Mouse (Mus musculus) kidney, adult 2 months (tissue): Measurements from ENCODE around the gene Memo1.

Experiments used
- CTCF ChIP-seq: fragments of 200-500 bp; conservative IDR thresholded peaks from 2 replicates; pipeline ENCODE4 v1.5.1; 2011; ENCODE audit warnings: low read depth, mild to moderate bottlenecking, control low read depth, low read length, moderate library complexity, mixed read lengths; ENCODE audit not compliant: insufficient read depth, insufficient read length
- POLR2A ChIP-seq: fragments of 200-500 bp; IDR thresholded peaks from one replicate; pipeline ENCODE4 v1.6.1; 2011; ENCODE audit warnings: low read depth, low read length, control low read depth

- no peak for TF ChIP-seq CTCF
- no peak for TF ChIP-seq POLR2A
Measured at GRCm38 (mm10) chr17:74286140-74286730, 9.1 kb downstream of the Memo1 start.
